Mouse (Mus musculus) natural killer cell, adult 2 months (primary cell): ENCODE measurements at regions not wholly inside any gene's neighbourhood (a gene's known extent, or its start where the extent isn't known, plus 50 kb on each side); places are given as distances from the start of the nearest gene placed in this dataset.
"Not testable (repeated sequence)": the region's sequence is repeated elsewhere in the genome, so short reads cannot be mapped to it uniquely, and the experiment has no call there.

Source experiments
- DNase-seq, 2 experiments: peaks; one replicate each; pipeline ENCODE4 v3.0.0; 2022; ENCODE audit warnings: low spot score in 2 of 2

DNA sequence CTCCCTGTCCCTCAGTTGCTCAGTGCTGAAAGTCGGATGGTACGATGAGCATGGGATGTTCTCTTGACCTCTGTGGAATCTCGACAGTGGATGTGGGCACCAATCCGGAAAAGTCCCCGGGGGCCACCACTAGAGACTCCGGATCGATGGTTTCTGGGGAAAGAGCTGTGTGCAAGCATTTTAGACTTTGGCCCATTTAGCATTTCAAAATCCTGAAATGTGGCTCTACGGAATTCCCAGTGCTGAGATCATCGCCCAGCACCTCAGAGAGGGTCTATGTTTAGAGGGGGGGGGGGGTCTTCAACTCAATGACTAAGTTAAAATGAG, 68.6 kb downstream of the Tomm20 start:
- no peak for DNase-seq

DNA sequence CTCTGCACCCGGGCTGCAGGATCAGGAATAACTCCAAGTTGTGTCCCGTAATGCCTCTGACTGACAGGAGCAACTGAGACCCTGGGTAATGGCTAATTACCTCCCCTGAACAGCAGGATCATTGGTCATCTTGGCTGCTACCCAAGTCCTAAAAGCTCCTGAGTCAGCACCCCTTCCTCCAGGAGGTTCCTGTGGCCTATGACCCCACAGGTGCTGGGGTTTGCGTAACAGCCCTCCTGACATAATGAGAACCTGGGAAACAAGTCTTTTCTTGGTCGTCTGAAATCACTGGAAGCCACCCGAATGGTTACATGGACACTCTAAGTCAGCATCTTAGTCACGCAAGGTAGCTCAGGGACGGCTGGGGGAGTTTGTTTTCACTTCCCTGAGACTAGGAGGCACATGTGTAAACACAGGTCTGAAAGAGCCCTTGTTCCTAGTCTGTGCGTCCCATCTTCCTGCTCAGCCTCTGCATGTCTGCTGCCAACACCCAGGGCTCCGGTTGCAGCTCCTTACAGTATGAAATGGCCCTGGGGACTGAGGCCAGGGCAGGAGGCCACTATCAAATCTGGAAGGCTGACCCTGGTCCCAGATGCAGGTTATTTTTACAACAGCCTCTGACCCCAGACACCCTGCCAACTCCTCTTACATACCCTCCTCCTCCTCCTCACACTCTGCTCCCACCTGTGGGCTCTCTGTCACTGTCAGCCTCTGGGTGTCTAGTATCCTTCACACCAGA, 69.2 kb downstream of the Tomm20 start:
- no peak for DNase-seq

DNA sequence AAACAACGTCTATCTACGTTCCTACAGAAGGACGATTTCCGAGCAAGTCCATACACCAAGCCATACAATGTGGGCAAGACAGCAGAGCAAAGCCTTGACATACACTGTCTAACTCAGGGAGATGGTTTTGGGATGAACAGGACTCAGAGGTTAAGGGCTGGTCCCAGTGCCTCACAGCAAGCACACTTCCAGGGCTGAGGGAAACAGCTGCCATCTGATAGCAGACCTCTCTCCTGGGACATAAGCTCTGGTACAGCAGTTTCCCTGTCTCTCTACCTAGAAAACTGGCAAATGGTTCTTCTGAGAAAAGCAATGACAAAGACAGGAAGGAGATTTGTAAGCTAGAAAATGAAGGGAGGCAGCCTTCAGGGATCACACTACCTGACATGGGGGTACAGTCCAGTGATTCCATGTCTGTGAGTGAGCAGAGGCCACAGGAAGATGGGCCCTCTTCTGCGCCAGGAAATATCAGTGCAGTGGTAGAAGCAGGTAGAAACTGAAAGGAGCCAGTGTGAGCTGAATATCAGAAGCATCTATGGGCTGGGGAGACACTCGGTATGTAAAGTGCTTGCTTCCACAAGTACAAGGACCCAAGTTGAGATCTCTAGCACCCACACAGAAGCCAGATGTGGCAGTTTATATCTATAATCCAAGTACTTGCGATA, 70.0 kb downstream of the Tomm20 start:
- DNase-seq, result no peak

DNA sequence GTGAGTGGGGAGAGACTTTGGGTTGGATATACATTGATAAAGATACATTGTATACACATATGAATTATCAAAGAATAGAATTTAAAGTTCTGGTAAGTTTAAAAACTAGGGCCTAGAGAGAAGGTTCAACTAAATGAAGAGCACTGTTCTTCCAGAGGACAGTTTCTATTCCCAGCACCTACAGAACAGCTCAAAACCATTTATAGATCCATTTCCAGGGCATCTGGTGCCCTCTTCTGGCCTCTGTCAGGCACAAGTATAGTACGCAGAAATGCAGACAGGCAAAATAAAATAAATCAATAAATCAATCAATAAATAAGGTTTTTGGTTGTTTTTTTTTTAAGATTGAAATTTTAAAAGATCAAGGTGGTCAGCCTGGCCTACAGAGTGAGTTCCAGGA, 70.8 kb downstream of the Tomm20 start:
- no peak for DNase-seq

DNA sequence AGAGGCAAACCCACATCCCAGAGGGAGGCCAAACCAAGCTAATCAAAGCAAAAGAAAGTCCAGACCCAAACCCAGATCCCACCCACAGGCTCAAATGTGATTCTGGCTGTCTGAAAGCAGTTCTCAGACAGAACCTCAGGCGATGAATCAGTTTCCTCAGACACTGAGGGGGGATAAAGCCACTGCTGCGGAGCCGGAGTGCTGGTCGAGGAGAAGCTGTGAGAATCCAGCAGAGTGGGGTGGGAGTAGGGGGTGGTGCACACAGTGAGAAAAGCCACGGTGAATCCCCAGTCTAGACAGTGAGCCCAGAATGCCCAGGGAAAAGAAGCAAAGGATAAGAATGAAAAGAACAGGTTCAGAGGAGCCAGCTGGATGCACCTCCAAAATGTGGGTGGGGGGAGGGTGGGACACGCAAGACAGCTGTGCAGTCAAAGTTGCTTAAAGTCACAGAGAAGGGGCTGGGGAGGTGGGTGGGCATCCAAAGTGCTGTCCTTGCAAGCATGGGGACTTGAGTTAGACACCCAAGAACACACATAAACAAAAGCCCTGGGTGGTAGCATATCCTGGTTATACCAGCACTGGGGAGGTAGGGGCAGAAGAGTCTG, 71.4 kb downstream of the Tomm20 start:
- DNase-seq, result no peak

DNA sequence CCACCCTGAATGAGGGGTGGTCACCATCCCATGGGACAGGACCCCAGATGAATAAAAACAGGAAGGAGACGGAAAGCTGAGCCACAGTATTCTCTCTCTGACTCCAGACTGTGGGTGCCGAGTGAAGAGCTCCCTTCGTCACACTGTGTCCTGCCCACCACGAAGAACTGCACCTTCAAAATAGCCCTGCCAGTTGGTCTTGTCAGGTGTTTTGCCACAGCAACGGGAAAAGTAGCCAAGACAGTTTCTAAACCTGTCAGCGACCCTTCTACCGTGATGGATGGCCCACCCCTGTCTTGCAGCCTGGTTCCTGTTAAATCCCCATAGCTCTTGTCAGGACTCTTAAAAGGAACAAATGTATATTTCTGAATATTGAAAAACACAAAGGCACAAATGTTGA, 72.3 kb downstream of the Tomm20 start:
- DNase-seq, result no peak

DNA sequence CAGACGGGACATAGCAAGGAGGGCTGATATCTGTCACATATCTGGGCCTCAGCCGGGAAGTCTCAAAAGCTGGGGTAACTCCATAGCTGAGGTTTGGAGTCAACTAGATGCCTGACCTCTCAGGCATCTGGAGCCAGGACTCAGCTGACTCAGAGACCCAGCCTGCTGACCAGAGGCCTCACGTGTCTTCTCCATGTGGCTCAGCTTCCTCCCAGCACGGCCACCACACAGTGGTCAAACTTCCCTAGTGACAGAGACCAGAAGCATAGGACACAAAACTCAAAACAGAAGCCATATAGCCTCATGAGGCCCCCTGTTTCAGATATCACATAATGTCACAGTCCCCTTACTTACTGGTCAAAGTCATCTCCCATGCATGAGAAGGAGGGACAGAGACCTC, 73.1 kb downstream of the Tomm20 start:
- no peak for DNase-seq

DNA sequence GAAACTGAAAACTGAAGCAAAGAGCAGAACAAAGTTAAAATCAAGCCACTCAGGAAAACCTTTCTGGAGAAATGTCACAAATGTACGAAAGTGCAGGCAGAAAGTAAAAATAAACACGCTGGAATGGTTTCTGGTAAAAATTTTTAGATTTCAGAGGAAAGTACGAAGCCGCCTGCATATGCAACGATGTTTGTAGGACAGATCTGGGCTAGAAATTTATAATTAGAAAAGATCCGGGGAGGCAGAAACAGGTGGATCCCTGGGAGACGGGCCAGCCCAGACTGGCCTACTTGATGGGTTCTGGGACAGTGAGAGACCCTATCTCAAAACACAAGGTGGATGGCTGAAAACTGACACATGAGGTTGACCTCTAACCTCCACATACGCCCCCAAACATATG, 73.5 kb downstream of the Tomm20 start:
- no peak for DNase-seq

DNA sequence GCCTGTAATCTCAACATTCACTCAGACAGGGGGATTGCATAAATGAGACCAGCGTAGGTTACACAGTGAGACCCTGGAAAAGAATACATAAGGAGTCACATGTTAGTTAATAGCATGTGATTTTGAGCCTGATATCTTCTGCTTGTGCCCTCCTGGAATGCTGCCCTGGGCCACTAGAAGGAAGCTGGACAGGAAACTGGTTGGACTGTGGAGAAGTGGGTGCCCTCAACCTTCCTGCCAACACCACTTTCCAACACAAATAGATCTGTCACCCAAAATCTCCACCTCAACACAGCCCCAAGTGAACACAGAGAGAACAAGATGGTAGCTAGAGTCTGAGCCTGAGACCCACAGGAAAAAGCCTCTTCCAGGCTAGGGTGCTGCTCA, 76.2 kb downstream of the Tomm20 start:
- DNase-seq, result no peak

DNA sequence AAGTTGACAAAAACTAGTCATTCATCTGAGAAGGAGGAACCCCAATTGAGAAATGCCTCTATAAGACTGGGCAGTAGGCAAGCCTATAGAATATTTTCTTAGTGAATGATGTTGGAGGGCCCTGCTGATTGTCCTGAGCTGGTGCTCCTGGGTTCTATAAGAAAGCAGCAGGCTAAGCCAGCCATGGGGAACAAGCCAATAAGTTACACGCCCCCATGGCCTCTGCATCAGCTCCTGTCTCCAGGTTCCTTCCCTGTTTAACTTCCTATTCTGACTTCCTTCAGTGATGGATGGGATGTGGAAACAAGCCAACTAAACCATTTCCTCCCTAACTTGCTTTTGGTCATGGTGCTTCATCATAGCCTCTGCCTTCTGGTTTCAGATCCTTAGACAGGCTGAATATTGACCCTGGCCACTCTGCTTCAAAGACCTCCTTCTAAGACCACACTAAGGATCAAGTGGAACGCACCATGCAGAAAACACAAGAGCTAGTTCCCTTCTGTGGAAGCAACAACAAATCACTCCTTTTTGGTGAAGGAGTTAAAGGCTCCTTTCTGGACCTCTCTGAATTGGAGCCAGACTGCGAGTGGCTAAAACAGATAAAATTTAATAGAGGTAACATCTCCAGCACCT, 76.7 kb downstream of the Tomm20 start:
- no peak for DNase-seq

DNA sequence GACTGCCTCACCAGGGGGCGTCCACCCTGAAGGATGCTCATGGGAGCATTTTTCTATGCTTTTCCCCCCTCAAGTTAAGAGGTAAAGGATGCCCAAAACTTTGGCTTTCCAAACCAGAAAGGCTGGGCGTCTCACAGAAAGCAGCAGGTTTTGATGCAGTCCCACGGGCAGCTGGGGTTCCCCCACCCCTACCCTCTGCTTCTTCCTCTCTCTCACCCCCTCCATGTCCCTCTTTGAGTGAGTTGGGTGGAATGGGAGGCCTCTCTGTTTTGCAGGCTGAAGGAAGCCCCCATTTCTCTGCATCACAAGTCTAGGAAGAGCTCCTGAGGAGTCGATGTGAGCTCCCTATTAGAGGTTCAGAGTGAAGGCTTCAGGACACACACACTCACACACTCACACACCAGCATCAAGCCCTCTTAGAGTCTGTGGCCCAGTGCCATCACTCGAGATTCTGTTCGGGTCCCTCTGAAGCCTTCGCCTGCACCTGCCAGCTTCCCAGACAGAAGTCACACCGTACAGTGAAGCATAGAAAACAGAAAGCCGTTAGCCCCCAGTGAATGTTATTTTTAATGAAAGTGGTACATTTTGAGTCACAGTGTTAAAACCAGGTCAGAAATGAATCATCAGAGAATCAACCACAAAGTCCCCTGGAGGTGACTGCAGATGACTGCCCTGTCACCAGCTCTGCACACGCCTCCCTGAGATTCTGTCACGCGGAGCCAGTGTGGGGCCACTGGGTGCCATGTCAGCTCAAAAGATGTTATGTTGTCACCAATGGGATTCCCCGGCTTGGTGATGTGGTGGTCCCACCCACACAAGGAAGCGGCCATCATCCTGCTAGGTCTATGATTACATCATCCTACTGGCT, 78.3 kb downstream of the Tomm20 start:
- peak; percentile 92 to 94 for DNase-seq

DNA sequence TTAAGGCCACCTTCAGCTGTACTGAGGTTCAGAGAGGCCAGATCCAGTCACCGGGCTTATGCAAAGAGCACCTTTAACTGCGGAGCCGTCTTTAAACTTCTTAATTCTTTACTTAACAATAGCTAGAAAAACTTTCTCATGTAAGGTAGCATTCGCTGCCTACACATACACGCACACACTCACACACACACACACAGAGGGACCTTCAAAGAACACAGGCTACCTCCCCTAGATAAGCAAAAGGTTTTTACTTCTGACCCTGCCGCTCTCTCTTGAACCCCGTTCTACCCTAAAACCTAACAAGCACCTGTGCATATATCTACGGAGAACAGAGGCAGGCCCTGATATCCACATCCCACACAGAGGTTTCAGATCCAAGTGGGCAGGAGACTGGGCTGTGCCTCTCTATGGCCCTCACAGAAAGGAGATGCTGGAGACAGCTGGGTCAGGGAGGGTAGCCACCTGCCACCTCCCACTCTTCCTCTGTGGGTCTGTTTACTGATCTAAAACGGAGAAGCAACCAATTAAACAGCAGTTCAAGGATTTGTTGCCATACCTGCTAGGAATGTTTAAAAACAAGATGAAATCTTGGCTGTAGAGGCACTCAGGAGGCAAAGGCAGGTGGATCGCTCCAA, 81.2 kb downstream of the Tomm20 start:
- DNase-seq, result no peak

DNA sequence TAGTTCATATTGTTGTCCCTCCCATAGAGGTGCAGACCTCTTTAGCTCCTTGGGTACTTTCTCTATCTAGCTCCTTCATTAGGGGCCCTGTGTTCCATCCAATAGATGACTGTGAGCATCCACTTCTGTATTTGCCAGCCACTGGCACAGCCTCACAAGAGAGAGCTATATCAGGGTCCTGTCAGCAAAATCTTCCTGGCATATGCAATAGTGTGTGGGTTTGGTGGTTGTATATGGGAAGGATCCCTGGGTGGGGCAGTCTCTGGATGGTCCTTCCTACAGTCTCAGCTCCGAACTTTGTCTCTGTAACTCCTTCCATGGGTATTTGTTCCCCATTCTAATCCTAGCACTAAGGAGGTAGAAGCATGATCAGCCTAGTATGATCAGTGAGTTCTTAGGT, 82.0 kb downstream of the Tomm20 start:
- DNase-seq, result not testable (repeated sequence)

DNA sequence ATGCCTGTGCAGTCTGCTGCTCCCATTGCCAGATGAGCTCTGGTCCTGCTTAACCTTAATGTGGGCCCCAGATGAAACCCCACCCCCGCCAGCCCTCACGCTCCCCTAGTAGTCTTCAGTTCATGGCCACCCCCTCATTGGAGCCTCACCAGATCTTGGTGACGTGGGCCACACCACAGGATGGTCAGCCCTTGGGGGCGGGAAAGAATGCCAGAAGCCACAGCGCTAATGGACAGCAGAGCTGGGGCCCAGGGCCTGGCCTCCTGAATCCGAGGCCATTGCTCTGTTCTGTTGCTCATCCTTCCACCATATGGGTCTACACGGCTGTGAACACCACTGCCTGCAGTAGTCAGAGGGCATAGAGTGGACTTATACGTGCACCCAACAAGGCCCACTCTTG, 83.9 kb downstream of the Tomm20 start:
- no peak for DNase-seq

DNA sequence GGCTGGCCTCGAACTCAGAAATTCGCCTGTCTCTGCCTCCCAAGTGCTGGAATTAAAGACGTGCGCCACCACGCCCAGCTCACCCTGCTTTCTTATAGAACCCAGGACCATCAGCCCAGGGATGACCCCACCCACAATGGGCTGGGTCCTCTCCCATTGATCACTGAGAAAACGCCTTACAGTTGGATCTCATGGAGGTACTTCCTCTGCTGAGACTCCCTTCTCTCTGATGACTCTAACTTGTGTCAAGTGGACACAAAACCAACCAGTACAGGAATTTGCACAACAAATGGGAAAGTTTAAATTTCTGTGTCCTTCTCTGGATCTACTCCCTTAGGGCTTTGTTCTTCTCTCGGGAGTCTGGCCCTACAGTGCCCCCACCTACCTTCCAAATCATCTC, 85.0 kb downstream of the Tomm20 start:
- no peak for DNase-seq

DNA sequence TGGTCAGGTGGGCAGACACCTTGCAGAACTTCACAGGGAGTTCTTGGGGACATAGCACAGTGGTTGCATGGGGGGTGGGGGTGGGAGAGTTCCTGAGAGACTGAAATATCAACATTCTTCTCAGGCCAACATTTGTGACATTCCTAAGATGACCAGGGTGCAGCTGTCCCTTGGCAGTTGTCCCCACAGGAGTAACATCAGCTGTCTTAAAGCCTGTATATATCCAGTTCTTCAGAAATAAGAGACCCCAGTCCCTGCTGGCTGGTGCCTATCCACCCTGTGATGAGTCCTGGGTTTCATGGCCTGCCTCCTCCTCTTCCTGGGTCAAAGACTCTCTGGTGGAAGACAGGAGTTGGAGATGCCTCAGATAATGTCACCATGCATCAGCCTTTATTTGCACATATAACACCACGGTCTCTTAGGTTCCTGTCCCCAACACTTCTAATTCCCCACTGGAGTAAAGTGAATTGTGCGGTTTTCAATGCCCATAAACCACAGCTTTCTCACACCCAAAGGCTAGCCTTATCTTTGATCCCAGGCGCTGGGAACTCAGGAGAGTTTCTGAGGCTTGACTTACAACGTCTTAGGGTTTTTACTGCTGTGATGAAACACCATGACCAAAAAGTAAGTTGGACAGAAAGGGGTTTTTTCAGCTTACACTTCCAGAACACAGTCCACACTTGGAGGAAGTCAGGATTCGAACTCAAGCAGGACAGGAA, 85.8 kb downstream of the Tomm20 start:
- no peak for DNase-seq

DNA sequence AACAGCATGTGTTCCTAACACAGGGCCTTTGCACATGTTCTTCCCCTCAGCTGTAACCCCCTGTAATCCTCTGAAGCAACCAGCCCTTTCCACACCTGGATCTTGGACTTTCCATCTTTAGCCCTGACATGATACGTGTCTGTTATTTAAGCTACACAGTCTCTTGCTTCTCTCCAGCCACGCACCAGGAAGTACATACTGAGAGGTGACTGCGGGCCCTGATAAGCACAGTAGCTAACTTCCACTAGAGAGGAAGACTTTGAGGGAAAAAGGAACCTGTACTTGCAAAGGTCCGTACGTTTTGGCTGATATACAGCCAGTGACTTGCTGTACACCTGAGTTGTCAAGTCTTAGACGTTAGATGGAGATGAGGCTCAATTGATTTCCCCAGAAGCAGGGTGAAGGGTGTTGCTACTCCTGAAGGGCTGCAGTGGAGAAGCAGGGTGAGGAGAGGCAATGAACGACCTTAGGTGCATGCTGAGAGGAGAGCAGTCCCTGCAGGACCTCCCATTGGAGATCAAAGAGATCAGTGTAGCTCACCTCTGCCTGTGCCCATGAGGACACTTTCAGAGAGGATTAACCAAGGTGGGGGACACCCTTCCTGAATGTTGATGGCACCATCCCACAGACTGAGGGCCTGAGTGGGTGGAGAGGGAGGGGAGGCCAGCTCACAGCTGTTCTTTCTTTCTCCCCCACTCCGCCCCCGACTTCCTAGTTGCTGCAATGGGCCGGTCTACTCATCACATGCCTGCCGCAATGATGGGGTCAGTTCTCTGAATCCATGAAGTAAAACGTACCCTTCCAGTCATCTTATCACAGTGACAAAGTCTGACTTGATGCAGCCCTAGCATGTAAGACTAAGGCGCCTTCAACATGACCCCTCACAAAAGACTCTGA, 88.1 kb downstream of the Tomm20 start:
- DNase-seq, result no peak

DNA sequence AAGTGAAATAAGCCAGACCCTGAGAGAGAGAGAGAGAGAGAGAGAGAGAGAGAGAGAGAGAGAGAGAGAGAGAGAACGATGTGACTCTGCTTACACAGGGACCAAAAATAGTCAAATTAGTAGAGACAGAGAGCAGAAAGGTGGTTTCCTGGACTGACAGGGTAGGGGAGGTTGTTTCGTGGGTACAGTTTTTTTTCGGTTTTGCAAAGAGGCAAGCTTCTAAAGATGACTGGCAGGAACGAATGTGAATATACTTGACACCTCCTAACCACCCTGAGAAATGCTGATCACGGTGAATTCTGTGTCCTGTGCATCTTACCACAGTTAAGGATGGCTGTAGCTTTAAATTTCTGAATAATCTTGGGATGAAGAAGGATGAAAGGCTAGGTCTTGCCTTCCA, 89.7 kb downstream of the Tomm20 start:
- peak; percentile 71 to 81 for DNase-seq

DNA sequence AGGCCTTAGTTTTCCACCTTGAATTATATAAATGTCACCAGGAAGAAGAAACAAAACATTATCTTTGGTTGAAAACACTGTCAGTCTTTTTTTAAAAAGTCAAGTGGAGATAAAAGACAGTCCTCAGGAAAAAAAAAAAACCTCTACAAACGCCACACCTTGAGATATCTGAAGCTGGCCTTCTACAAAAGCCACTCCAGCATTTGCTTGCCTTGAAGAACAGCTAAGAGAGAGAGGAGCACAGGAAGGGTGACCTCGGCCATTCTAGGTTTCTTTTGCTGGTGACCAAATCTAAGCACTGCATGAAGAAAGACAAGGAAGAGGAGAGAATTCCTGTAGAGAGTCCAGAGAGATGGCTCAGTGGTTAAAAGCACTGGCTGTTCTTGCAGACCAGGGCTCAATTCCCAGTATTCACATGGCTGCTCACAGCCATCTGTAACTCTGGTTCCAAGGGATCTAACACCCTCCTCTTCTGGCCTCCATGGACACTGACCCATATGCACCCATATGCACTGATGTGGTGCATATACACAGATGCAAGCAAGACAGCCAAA, 90.5 kb downstream of the Tomm20 start:
- no peak for DNase-seq
